Mouse (Mus musculus) frontal cortex, adult 2 months (tissue): ENCODE results near the gene Htr3b. TPM values are rescaled to one million over a fixed set of nuclear protein-coding genes. Genes with fewer than 3 reads are reported as not detected.

Experiments
- DNase-seq, 2 experiments: peaks; one replicate each; pipeline ENCODE4 v3.0.0; 2022; ENCODE audit warnings: low spot score in 1 of 2; ENCODE audit errors: extremely low spot score in 1 of 2
- polyA plus RNA-seq: library from polyadenylated mRNA; depleted of rRNA; stranded (reverse); fragments of >200 nt; gene quantifications from 2 replicates; pipeline ENCODE4 v1.2.3, GENCODE M21; 2012; rRNA removed

Gene Htr3b
- polyA plus RNA-seq, 1 experiment = not detected

GRCm38 (mm10) chr9:48929436-48929835 is 35.4 kb downstream of the Htr3b start:
- no peak for DNase-seq

- no peak for DNase-seq
Measured at GRCm38 (mm10) chr9:48928781-48929180, 36.0 kb downstream of the Htr3b start.

GRCm38 (mm10) chr9:48916011-48916788 is 48.6 kb downstream of the Htr3b start:
- no peak for DNase-seq

GRCm38 (mm10) chr9:48910885-48911537 is 53.8 kb downstream of the Htr3b start, which contains the start of gene Htr3a:
TSS of gene Htr3a (minus strand) at chr9:48911099.
- peak; percentile 16 to 51 for DNase-seq

GRCm38 (mm10) chr9:48904421-48904820 is 60.4 kb downstream of the Htr3b start:
- DNase-seq = no peak

- no peak for DNase-seq
Measured at GRCm38 (mm10) chr9:48903766-48904165, 61.0 kb downstream of the Htr3b start.

GRCm38 (mm10) chr9:48898551-48898950 is 66.2 kb downstream of the Htr3b start:
- DNase-seq = no peak

- DNase-seq = no peak
Measured at GRCm38 (mm10) chr9:48895819-48896536, 68.8 kb downstream of the Htr3b start.

GRCm38 (mm10) chr9:48894755-48895154 is 70.0 kb downstream of the Htr3b start:
- DNase-seq = no peak

GRCm38 (mm10) chr9:48893986-48894385 is 70.8 kb downstream of the Htr3b start:
- DNase-seq = peak; percentile 30 to 91

GRCm38 (mm10) chr9:48889093-48889492 is 75.7 kb downstream of the Htr3b start:
- DNase-seq = no peak

Other genes starting within 250 kb of the Htr3b start
- 13.4 and 16.1 TPM in 2 replicates for gene Zbtb16, start 128.8 kb downstream of the Htr3b start, polyA plus RNA-seq
- gene Htr3a, start 53.9 kb downstream of the Htr3b start, polyA plus RNA-seq = 11.9 and 12.1 TPM in 2 replicates
- gene Usp28, start 20.4 kb upstream of the Htr3b start, polyA plus RNA-seq = 57.3 and 58.7 TPM in 2 replicates
- gene Zw10, start 90.6 kb upstream of the Htr3b start, polyA plus RNA-seq = 22.1 and 24.0 TPM in 2 replicates
- 6.0 and 6.9 TPM in 2 replicates for gene Tmprss5, start 116.3 kb upstream of the Htr3b start, polyA plus RNA-seq